Mouse (Mus musculus) kidney, postnatal 25 days (tissue): ENCODE measurements around the gene Grin1.

Experiments used
- DNase-seq, 2 experiments: peaks; one replicate each; pipeline ENCODE4 v3.0.0; 2021; ENCODE audit warnings: mixed read lengths in 2 of 2

Grin1 gene

GRCm38 (mm10) chr2:25311491-25311891 lies 7.5 kb downstream of the Grin1 start:
- no peak for DNase-seq

- DNase-seq = no peak
Measured at GRCm38 (mm10) chr2:25310969-25311368, 8.0 kb downstream of the Grin1 start.

- no peak for DNase-seq
Measured at GRCm38 (mm10) chr2:25310180-25310579, 8.8 kb downstream of the Grin1 start.

GRCm38 (mm10) chr2:25305587-25306359 lies 13.2 kb downstream of the Grin1 start:
- no peak for DNase-seq

GRCm38 (mm10) chr2:25304657-25305541 lies 14.1 kb downstream of the Grin1 start:
- DNase-seq = peak in 1 of 2 experiments; percentile 42

GRCm38 (mm10) chr2:25303931-25304656 lies 14.9 kb downstream of the Grin1 start:
- no peak for DNase-seq

- DNase-seq = no peak
Measured at GRCm38 (mm10) chr2:25303452-25303851, 15.5 kb downstream of the Grin1 start.

GRCm38 (mm10) chr2:25298046-25298445 lies 20.9 kb downstream of the Grin1 start:
- no peak for DNase-seq

- no peak for DNase-seq
Measured at GRCm38 (mm10) chr2:25297093-25297492, 21.9 kb downstream of the Grin1 start.

- DNase-seq = no peak
Measured at GRCm38 (mm10) chr2:25293706-25294105, 25.3 kb downstream of the Grin1 start.

GRCm38 (mm10) chr2:25292856-25293255 lies 26.1 kb downstream of the Grin1 start:
- peak; percentile 75 to 88 for DNase-seq

- peak in 1 of 2 experiments; percentile 14 for DNase-seq
Measured at GRCm38 (mm10) chr2:25292054-25292544, 26.9 kb downstream of the Grin1 start.

GRCm38 (mm10) chr2:25291184-25292053 lies 27.6 kb downstream of the Grin1 start:
- peak in 1 of 2 experiments; percentile 22 for DNase-seq

- DNase-seq = peak in 1 of 2 experiments; percentile 19
Measured at GRCm38 (mm10) chr2:25290816-25291130, 28.2 kb downstream of the Grin1 start.

GRCm38 (mm10) chr2:25290101-25290815 lies 28.7 kb downstream of the Grin1 start:
- peak; percentile 34 to 62 for DNase-seq

- peak; percentile 82 to 89 for DNase-seq
Measured at GRCm38 (mm10) chr2:25289651-25290050, 29.3 kb downstream of the Grin1 start, which contains the start of gene Lrrc26. Gene Lrrc26, plus strand, starts transcription at chr2:25289915.

- DNase-seq = no peak
Measured at GRCm38 (mm10) chr2:25288734-25289345, 30.1 kb downstream of the Grin1 start.

- no peak for DNase-seq
Measured at GRCm38 (mm10) chr2:25287927-25288649, 30.9 kb downstream of the Grin1 start, which contains the start of gene Tmem210. Gene Tmem210, plus strand, starts transcription at chr2:25288145.

GRCm38 (mm10) chr2:25286837-25287636 lies 31.9 kb downstream of the Grin1 start:
- peak; percentile 47 to 65 for DNase-seq
